Mouse (Mus musculus) embryonic facial prominence, embryonic 14.5 days (tissue): ENCODE results near the gene Supt3. TPM values are rescaled to one million over a fixed set of nuclear protein-coding genes. Genes with fewer than 3 reads are reported as not detected.

ENCODE experiments used
- ATAC-seq: fragments of 200-750 bp; cut with Nextera tagmentation; 2 replicates; pipeline ENCODE4 v1.8.0; 2017; ENCODE audit warnings: low read depth, moderate number of reproducible peaks, moderate TSS enrichment
- DNase-seq: peaks from one replicate; pipeline ENCODE4 v3.0.0-alpha.2; 2015; ENCODE audit warnings: low spot score
- H3K27ac ChIP-seq: fragments of 300-500 bp; sonication (generic); replicated peaks from 2 replicates; pipeline ENCODE4 v1.5.1; 2014; ENCODE audit warnings: low read depth, mild to moderate bottlenecking, low read length, moderate library complexity
- H3K27me3 ChIP-seq: fragments of 300-500 bp; sonication (generic); replicated peaks from 2 replicates; pipeline ENCODE4 v1.6.1; 2014; ENCODE audit warnings: low read length; ENCODE audit not compliant: control insufficient read depth, insufficient read depth
- H3K36me3 ChIP-seq: fragments of 300-500 bp; sonication (generic); 2 replicates; pipeline ENCODE4 v1.6.1; 2014; ENCODE audit warnings: low read length, mixed read lengths; ENCODE audit not compliant: control insufficient read depth, insufficient read depth
- H3K4me1 ChIP-seq: fragments of 300-500 bp; sonication (generic); 2 replicates; pipeline ENCODE4 v1.6.1; 2014; ENCODE audit warnings: antibody characterized with exemption, low read length; ENCODE audit not compliant: control insufficient read depth, insufficient read depth
- H3K4me2 ChIP-seq: fragments of 300-500 bp; sonication (generic); 2 replicates; pipeline ENCODE4 v1.6.1; 2014; ENCODE audit warnings: low read depth, mild to moderate bottlenecking, low read length, moderate library complexity, mixed read lengths
- H3K4me3 ChIP-seq: fragments of 300-500 bp; sonication (generic); 2 replicates; pipeline ENCODE4 v1.5.1; 2014; ENCODE audit warnings: low read depth, mild to moderate bottlenecking, low read length
- H3K9ac ChIP-seq: fragments of 300-500 bp; sonication (generic); 2 replicates; pipeline ENCODE4 v1.6.1; 2014; ENCODE audit warnings: low read depth, mild to moderate bottlenecking, low read length, moderate library complexity, mixed read lengths
- H3K9me3 ChIP-seq: fragments of 300-500 bp; sonication (generic); 2 replicates; pipeline ENCODE4 v1.6.1; 2016; ENCODE audit warnings: low read length; ENCODE audit not compliant: control insufficient read depth
- WGBS: fragments of 180-500 bp; shearing (Covaris S2); extraction: QIAGEN DNeasy Blood & Tissue Kit; methylation state at CpG from one replicate; pipeline ENCODE4 v1.1.7; 2014; 5-methylcytosine and 5-hydroxymethylcytosine counted together
- polyA plus RNA-seq: library from polyadenylated mRNA; unstranded; fragments of >200 nt; fragmentation: Nextera tagmentation; extraction: Ambion mirVana; gene quantifications from 2 replicates; pipeline ENCODE4 v1.2.1, GENCODE M21; 2014

Supt3 gene
- polyA plus RNA-seq, 1 experiment from 2014 or later: 17.6 TPM

GRCm38 (mm10) chr17:45056894-45057293 is 279.9 kb downstream of the Supt3 start:
- Histone ChIP-seq H3K9me3 (no peaks in the 10 kb centered on the region), H3K36me3 (no peaks in the 10 kb centered on the region), H3K4me1 (peaks cover 18% of the 10 kb centered on the region; the same call in 1 of the 2 replicates), H3K4me3 (no peak overlapping the region), H3K27me3 (no peaks in the 10 kb centered on the region), H3K4me2 (no peak overlapping the region), H3K9ac (no peak overlapping the region), H3K27ac (0 out of 2 replicates have a peak overlapping the region, but pooled peaks have one; percentile 2)
- DNase-seq (no peak), ATAC-seq (no peak)
- WGBS: 67% methylated on average over 2 of the region's 2 CpGs

- H3K4me2 ChIP-seq: no peak overlapping the region
- ATAC-seq: no peak
- no peaks in the 10 kb centered on the region for H3K9me3 ChIP-seq
- no peak overlapping the region for H3K27ac ChIP-seq
- no peaks in the 10 kb centered on the region for H3K27me3 ChIP-seq
- H3K9ac ChIP-seq: no peak overlapping the region
- 84% methylated on average over 6 of the region's 6 CpGs for WGBS
- DNase-seq: no peak
- H3K36me3 ChIP-seq: no peaks in the 10 kb centered on the region
- no peak overlapping the region for H3K4me3 ChIP-seq
- peaks cover 18% of the 10 kb centered on the region; the same call in 1 of the 2 replicates for H3K4me1 ChIP-seq
Observed at GRCm38 (mm10) chr17:45057780-45058179, 280.8 kb downstream of the Supt3 start.

- Histone ChIP-seq H3K4me2 (no peak overlapping the region), H3K9ac (no peak overlapping the region), H3K9me3 (no peaks in the 10 kb centered on the region), H3K4me3 (no peak overlapping the region), H3K27ac (no peak overlapping the region), H3K36me3 (no peaks in the 10 kb centered on the region), H3K27me3 (no peaks in the 10 kb centered on the region), H3K4me1 (peaks cover 23% of the 10 kb centered on the region; the same call in 1 of the 2 replicates)
- 61% methylated on average over 6 of the region's 6 CpGs for WGBS
- no peak for DNase-seq
- ATAC-seq: no peak
Observed at GRCm38 (mm10) chr17:45058566-45059363, 281.8 kb downstream of the Supt3 start.

GRCm38 (mm10) chr17:45063776-45064175 is 286.8 kb downstream of the Supt3 start:
- Histone ChIP-seq H3K4me2 (no peak overlapping the region), H3K4me1 (peaks cover 17% of the 10 kb centered on the region), H3K27ac (peak overlapping the region; percentile 67), H3K4me3 (no peak overlapping the region), H3K27me3 (no peaks in the 10 kb centered on the region), H3K36me3 (no peaks in the 10 kb centered on the region), H3K9me3 (no peaks in the 10 kb centered on the region), H3K9ac (no peak overlapping the region)
- ATAC-seq: peak; percentile 44; the same call in 1 of the 2 replicates
- DNase-seq: peak; percentile 86
- 46% methylated on average over 5 of the region's 5 CpGs for WGBS

DNA sequence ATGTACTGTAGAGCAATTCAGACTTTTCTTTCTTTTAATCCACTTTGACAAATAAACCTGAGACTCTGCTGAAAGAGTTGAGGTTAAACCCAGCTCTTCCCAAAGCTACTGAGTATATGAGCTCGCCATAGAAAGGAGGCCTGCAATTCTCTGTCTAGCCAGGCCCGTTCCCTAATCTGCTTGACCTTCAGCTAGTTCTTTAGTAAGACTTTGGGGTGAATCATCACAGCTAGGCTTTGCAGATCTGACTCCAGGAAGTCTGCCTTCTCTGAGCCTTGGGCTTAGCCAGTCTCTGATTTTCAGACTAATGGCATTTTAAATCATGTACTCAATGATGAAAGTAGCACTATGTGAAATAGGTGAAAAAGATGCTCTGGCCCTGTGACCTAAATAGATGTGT is 288.5 kb downstream of the Supt3 start:
- H3K4me2 ChIP-seq: no peak overlapping the region
- no peak overlapping the region for H3K9ac ChIP-seq
- no peaks in the 10 kb centered on the region for H3K27me3 ChIP-seq
- 71% methylated on average over 2 of the region's 2 CpGs for WGBS
- peaks cover 17% of the 10 kb centered on the region for H3K4me1 ChIP-seq
- peak; percentile 44; the same call in 1 of the 2 replicates for ATAC-seq
- H3K27ac ChIP-seq: no peak overlapping the region
- no peak for DNase-seq
- no peak overlapping the region for H3K4me3 ChIP-seq
- no peaks in the 10 kb centered on the region for H3K36me3 ChIP-seq
- H3K9me3 ChIP-seq: peaks cover 3% of the 10 kb centered on the region; the same call in 1 of the 2 replicates

DNA sequence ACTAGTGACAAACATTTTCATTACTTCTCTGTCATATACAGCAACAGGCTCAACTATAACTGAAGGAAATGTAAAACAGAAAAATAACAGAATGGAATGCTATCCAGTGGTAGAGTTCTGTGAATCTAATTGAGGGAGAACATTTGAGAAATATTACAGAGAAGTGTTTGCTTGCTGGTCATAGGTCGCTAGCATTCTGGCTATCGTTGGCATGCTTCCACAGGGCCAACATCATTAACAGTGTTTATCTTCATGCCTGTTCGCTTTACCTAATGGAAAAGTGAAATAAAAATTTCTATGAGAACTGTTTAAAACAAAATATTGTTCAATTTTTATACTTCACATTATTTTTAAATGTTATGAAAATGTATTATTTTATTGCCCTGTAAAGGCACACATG is 290.5 kb downstream of the Supt3 start:
- Histone ChIP-seq H3K36me3 (no peaks in the 10 kb centered on the region), H3K27me3 (no peaks in the 10 kb centered on the region; the same call in 1 of the 2 replicates), H3K9ac (no peak overlapping the region), H3K4me2 (no peak overlapping the region), H3K9me3 (peaks cover 3% of the 10 kb centered on the region; the same call in 1 of the 2 replicates), H3K4me3 (no peak overlapping the region), H3K27ac (no peak overlapping the region), H3K4me1 (peaks cover 25% of the 10 kb centered on the region)
- ATAC-seq (no peak), DNase-seq (no peak)
- WGBS: 79% methylated on average over 3 of the region's 3 CpGs

- peaks cover 3% of the 10 kb centered on the region; the same call in 1 of the 2 replicates for H3K9me3 ChIP-seq
- no peaks in the 10 kb centered on the region for H3K36me3 ChIP-seq
- ATAC-seq: no peak
- 67% methylated on average over 7 of the region's 7 CpGs for WGBS
- no peak overlapping the region for H3K4me2 ChIP-seq
- no peak overlapping the region for H3K9ac ChIP-seq
- H3K4me3 ChIP-seq: no peak overlapping the region
- no peak for DNase-seq
- H3K4me1 ChIP-seq: peaks cover 27% of the 10 kb centered on the region
- H3K27ac ChIP-seq: no peak overlapping the region
- H3K27me3 ChIP-seq: no peaks in the 10 kb centered on the region; the same call in 1 of the 2 replicates
Observed at GRCm38 (mm10) chr17:45068321-45068720, 291.4 kb downstream of the Supt3 start.

GRCm38 (mm10) chr17:45072495-45073347 is 295.8 kb downstream of the Supt3 start:
- H3K4me2 ChIP-seq: no peak overlapping the region
- no peaks in the 10 kb centered on the region for H3K36me3 ChIP-seq
- ATAC-seq (peak; percentile 51), DNase-seq (peak; percentile 78)
- no peak overlapping the region for H3K4me3 ChIP-seq
- peaks cover 3% of the 10 kb centered on the region; the same call in 1 of the 2 replicates for H3K9me3 ChIP-seq
- 38% methylated on average over 7 of the region's 7 CpGs for WGBS
- peak overlapping the region; percentile 48 for H3K27ac ChIP-seq
- no peaks in the 10 kb centered on the region; the same call in 1 of the 2 replicates for H3K27me3 ChIP-seq
- H3K9ac ChIP-seq: no peak overlapping the region
- H3K4me1 ChIP-seq: peaks cover 10% of the 10 kb centered on the region
